Mouse (Mus musculus): ENCODE data around the gene Clcn2. TPM values are rescaled to one million over a fixed set of nuclear protein-coding genes. Genes with fewer than 3 reads are reported as not detected.
"Not testable (repeated sequence)": the region's sequence is repeated elsewhere in the genome, so short reads cannot be mapped to it uniquely, and the experiment has no call there.

The Clcn2 gene
- total and polyA plus RNA-seq, 2 experiments from 2014 or later = 1.4 to 16.9 TPM

DNA sequence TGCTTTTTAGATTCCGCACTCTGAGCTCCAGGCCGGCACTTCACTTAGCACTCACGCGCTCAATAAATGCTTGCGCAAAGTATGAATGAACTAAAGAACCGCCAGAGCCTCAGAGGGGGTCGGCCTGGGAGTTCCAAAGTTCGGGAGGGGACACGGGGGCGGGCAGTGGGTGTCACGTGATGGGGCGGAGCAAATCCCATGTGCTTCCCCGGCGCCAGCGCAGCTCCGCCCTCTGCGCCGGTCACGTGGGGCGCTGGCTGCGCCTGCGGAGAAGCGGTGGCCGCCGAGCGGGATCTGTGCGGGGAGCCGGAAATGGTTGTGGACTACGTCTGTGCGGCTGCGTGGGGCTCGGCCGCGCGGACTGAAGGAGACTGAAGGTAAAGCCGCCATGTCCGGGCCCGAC is 45.0 kb downstream of the Clcn2 start:
- Histone ChIP-seq H3K4me3 (ENCODE audit: low read depth, low read length) (peak overlapping the region; percentile 98), H3K9ac (replicated peaks; ENCODE audit: low read depth, low read length) (peak overlapping the region; percentile 98), H3K27me3 (ENCODE audit: control insufficient read depth, insufficient read depth, low read length) (no peaks in the 10 kb centered on the region), H3K36me3 (replicated peaks; ENCODE audit: control insufficient read depth, insufficient read depth, low read length) (peaks cover 31% of the 10 kb centered on the region), H3K27ac (ENCODE audit: low read depth) (peak overlapping the region; percentile 97), H3K4me1 (ENCODE audit: control insufficient read depth, insufficient read depth) (peaks cover 19% of the 10 kb centered on the region), H3K4me2 (ENCODE audit: low read depth, low read length) (peak overlapping the region; percentile 79), H3K9me3 (replicated peaks; ENCODE audit: control insufficient read depth, low read length) (no peaks in the 10 kb centered on the region)
- peak; percentile 94 for ATAC-seq (ENCODE audit: insufficient read depth, low read depth)
- WGBS = under 1% methylated on average over 32 of the region's 38 CpGs
- peak; percentile 96 for DNase-seq (ENCODE audit: low spot score)
- TF ChIP-seq CTCF (IDR thresholded peaks at IDR 0.05; ENCODE audit: low read depth) (no peak), EP300 (IDR thresholded peaks at IDR 0.05; ENCODE audit: low read depth) (no peak)

GRCm38 (mm10) chr16:20671886-20672285 is 45.7 kb downstream of the Clcn2 start:
- Histone ChIP-seq H3K4me1 (ENCODE audit: control insufficient read depth, insufficient read depth) (peaks cover 16% of the 10 kb centered on the region), H3K4me2 (ENCODE audit: low read depth, low read length) (peak overlapping the region; percentile 79), H3K27ac (ENCODE audit: low read depth) (peak overlapping the region; percentile 97; the same call in 1 of the 2 replicates), H3K9me3 (replicated peaks; ENCODE audit: control insufficient read depth, low read length) (no peaks in the 10 kb centered on the region), H3K9ac (replicated peaks; ENCODE audit: low read depth, low read length) (no peak overlapping the region), H3K36me3 (replicated peaks; ENCODE audit: control insufficient read depth, insufficient read depth, low read length) (peaks cover 25% of the 10 kb centered on the region), H3K27me3 (ENCODE audit: control insufficient read depth, insufficient read depth, low read length) (no peaks in the 10 kb centered on the region), H3K4me3 (ENCODE audit: low read depth, low read length) (peak overlapping the region; percentile 98)
- 26% methylated on average over 6 of the region's 6 CpGs for WGBS
- no peak for ATAC-seq (ENCODE audit: insufficient read depth, low read depth)
- no peak for DNase-seq (ENCODE audit: low spot score)
- no peak for TF ChIP-seq EP300 (IDR thresholded peaks at IDR 0.05; ENCODE audit: low read depth)
- TF ChIP-seq CTCF (IDR thresholded peaks at IDR 0.05; ENCODE audit: low read depth) = no peak

GRCm38 (mm10) chr16:20670291-20670690 is 47.3 kb downstream of the Clcn2 start:
- TF ChIP-seq CTCF (IDR thresholded peaks at IDR 0.05; ENCODE audit: low read depth) (no peak), EP300 (IDR thresholded peaks at IDR 0.05; ENCODE audit: low read depth) (no peak)
- 84% methylated on average over 3 of the region's 3 CpGs for WGBS

GRCm38 (mm10) chr16:20668013-20668412 is 49.5 kb downstream of the Clcn2 start, which contains the start of gene Eif4g1:
Gene Eif4g1, plus strand, starts transcription at chr16:20668313.
- 86% methylated on average over 3 of the region's 6 CpGs for WGBS
- H3K9ac ChIP-seq (replicated peaks; ENCODE audit: low read depth, low read length); ATAC-seq (ENCODE audit: insufficient read depth, low read depth); H3K9me3 ChIP-seq (replicated peaks; ENCODE audit: control insufficient read depth, low read length); H3K27ac ChIP-seq (ENCODE audit: low read depth); H3K27me3 ChIP-seq (ENCODE audit: control insufficient read depth, insufficient read depth, low read length); H3K4me3 ChIP-seq (ENCODE audit: low read depth, low read length); H3K4me1 ChIP-seq (ENCODE audit: control insufficient read depth, insufficient read depth); H3K36me3 ChIP-seq (replicated peaks; ENCODE audit: control insufficient read depth, insufficient read depth, low read length); DNase-seq (ENCODE audit: low spot score); H3K4me2 ChIP-seq (ENCODE audit: low read depth, low read length): not testable (repeated sequence)

More at GRCm38 (mm10) chr16:20670291-20670690, 47.3 kb downstream of the Clcn2 start:
- Histone ChIP-seq H3K27me3 (ENCODE audit: control insufficient read depth, insufficient read depth, low read length) (no peaks in the 10 kb centered on the region), H3K9me3 (replicated peaks; ENCODE audit: control insufficient read depth, low read length) (no peaks in the 10 kb centered on the region), H3K4me1 (ENCODE audit: control insufficient read depth, insufficient read depth) (peaks cover 16% of the 10 kb centered on the region), H3K4me3 (ENCODE audit: low read depth, low read length) (no peak overlapping the region), H3K36me3 (replicated peaks; ENCODE audit: control insufficient read depth, insufficient read depth, low read length) (peaks cover 9% of the 10 kb centered on the region; the same call in 1 of the 2 replicates), H3K9ac (replicated peaks; ENCODE audit: low read depth, low read length) (no peak overlapping the region), H3K27ac (ENCODE audit: low read depth) (no peak overlapping the region), H3K4me2 (ENCODE audit: low read depth, low read length) (no peak overlapping the region)
- ATAC-seq (ENCODE audit: insufficient read depth, low read depth) (no peak), DNase-seq (ENCODE audit: low spot score) (no peak)

DNA sequence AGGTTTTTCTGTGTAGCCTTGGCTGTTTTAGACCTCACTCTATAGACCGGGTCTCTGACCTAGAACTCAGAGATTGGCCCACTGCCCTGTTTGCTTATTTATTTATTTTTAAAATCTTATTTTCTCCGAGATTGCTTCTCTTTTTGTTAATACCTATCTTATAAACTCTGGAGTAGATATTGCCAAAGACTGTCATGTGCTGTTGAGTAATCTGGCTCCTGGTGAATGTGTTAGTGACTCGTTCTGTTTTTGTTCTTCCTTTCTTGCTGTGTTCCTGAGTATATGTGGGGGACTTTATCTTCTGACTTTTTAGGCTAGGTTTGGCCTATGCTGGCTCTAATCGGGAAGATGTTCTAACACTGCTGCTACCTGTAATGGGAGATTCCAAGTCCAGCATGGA is 59.9 kb downstream of the Clcn2 start:
- Histone ChIP-seq H3K4me3 (ENCODE audit: low read depth, low read length) (no peak overlapping the region), H3K9me3 (replicated peaks; ENCODE audit: control insufficient read depth, low read length) (no peaks in the 10 kb centered on the region), H3K36me3 (replicated peaks; ENCODE audit: control insufficient read depth, insufficient read depth, low read length) (peaks cover 84% of the 10 kb centered on the region), H3K9ac (replicated peaks; ENCODE audit: low read depth, low read length) (no peak overlapping the region), H3K4me1 (ENCODE audit: control insufficient read depth, insufficient read depth) (peaks cover 5% of the 10 kb centered on the region; the same call in 1 of the 2 replicates), H3K27ac (ENCODE audit: low read depth) (no peak overlapping the region), H3K27me3 (ENCODE audit: control insufficient read depth, insufficient read depth, low read length) (no peaks in the 10 kb centered on the region), H3K4me2 (ENCODE audit: low read depth, low read length) (no peak overlapping the region)
- TF ChIP-seq CTCF (IDR thresholded peaks at IDR 0.05; ENCODE audit: low read depth) (no peak), EP300 (IDR thresholded peaks at IDR 0.05; ENCODE audit: low read depth) (no peak)
- DNase-seq (ENCODE audit: low spot score) = no peak
- 84% methylated on average over 4 of the region's 4 CpGs for WGBS
- ATAC-seq (ENCODE audit: insufficient read depth, low read depth) = no peak

DNA sequence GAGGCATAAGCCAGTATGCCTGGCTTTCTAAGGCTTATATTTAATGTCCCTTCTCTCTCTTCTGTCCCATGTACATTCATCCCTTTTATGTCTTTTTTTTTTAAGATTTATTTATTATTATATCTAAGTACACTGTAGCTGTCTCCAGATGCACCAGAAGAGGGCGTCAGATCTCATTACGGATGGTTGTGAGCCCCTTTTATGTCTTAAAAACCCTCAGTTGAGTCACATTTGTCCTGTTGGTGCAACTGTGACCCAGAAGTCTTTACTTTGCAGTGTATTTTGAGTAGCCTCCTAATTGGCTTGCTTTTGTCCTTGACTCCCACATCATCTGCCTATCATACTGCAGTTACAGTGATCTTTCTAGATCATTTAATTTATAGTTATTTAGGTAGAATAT is 64.2 kb downstream of the Clcn2 start:
- Histone ChIP-seq H3K4me3 (ENCODE audit: low read depth, low read length) (no peak overlapping the region), H3K9me3 (replicated peaks; ENCODE audit: control insufficient read depth, low read length) (no peaks in the 10 kb centered on the region), H3K9ac (replicated peaks; ENCODE audit: low read depth, low read length) (no peak overlapping the region), H3K4me1 (ENCODE audit: control insufficient read depth, insufficient read depth) (peaks cover 15% of the 10 kb centered on the region), H3K27ac (ENCODE audit: low read depth) (no peak overlapping the region), H3K27me3 (ENCODE audit: control insufficient read depth, insufficient read depth, low read length) (no peaks in the 10 kb centered on the region), H3K36me3 (replicated peaks; ENCODE audit: control insufficient read depth, insufficient read depth, low read length) (peaks cover 40% of the 10 kb centered on the region), H3K4me2 (ENCODE audit: low read depth, low read length) (no peak overlapping the region)
- TF ChIP-seq CTCF (IDR thresholded peaks at IDR 0.05; ENCODE audit: low read depth) (no peak), EP300 (IDR thresholded peaks at IDR 0.05; ENCODE audit: low read depth) (no peak)
- ATAC-seq (ENCODE audit: insufficient read depth, low read depth) (no peak), DNase-seq (ENCODE audit: low spot score) (no peak)
- 50% methylated on average over 2 of the region's 2 CpGs for WGBS

Other genes starting within 250 kb of the Clcn2 start
- gene Eif2b5, start 218.9 kb downstream of the Clcn2 start, total RNA-seq (2014; rRNA removed; ENCODE audit: low replicate concordance) = 67.6 and 86.3 TPM in 2 replicates
- 60.0 and 60.2 TPM in 2 replicates for gene Eif2b5, start 218.9 kb downstream of the Clcn2 start, polyA plus RNA-seq (2015; fragmentation: Nextera tagmentation; extraction: Ambion mirVana)
- 30.1 and 36.9 TPM in 2 replicates for gene Dvl3, start 200.8 kb downstream of the Clcn2 start, total RNA-seq (2014; rRNA removed; ENCODE audit: low replicate concordance)
- gene Dvl3, start 200.8 kb downstream of the Clcn2 start, polyA plus RNA-seq (2015; fragmentation: Nextera tagmentation; extraction: Ambion mirVana) = 10.0 and 11.4 TPM in 2 replicates
- 327 and 429 TPM in 2 replicates for gene Ap2m1, start 182.3 kb downstream of the Clcn2 start, total RNA-seq (2014; rRNA removed; ENCODE audit: low replicate concordance)
- gene Ap2m1, start 182.3 kb downstream of the Clcn2 start, polyA plus RNA-seq (2015; fragmentation: Nextera tagmentation; extraction: Ambion mirVana) = 363 and 375 TPM in 2 replicates
- gene Abcf3, start 169.2 kb downstream of the Clcn2 start, total RNA-seq (2014; rRNA removed; ENCODE audit: low replicate concordance) = 47.1 and 76.5 TPM in 2 replicates
- gene Abcf3, start 169.2 kb downstream of the Clcn2 start, polyA plus RNA-seq (2015; fragmentation: Nextera tagmentation; extraction: Ambion mirVana) = 42.2 and 44.3 TPM in 2 replicates
- 0.46 TPM in 1 of 2 replicates, not detected in the other for gene Vwa5b2, start 128.3 kb downstream of the Clcn2 start, total RNA-seq (2014; rRNA removed; ENCODE audit: low replicate concordance)
- 0.04 TPM in 1 of 2 replicates, not detected in the other for gene Vwa5b2, start 128.3 kb downstream of the Clcn2 start, polyA plus RNA-seq (2015; fragmentation: Nextera tagmentation; extraction: Ambion mirVana)
- gene Eef1akmt4, start 106.2 kb downstream of the Clcn2 start, total RNA-seq (2014; rRNA removed; ENCODE audit: low replicate concordance) = 9.5 and 18.9 TPM in 2 replicates
- 11.2 and 12.6 TPM in 2 replicates for gene Eef1akmt4, start 106.2 kb downstream of the Clcn2 start, polyA plus RNA-seq (2015; fragmentation: Nextera tagmentation; extraction: Ambion mirVana)
- not detected in 2 replicates for gene Gm49333, start 106.1 kb downstream of the Clcn2 start, total RNA-seq (2014; rRNA removed; ENCODE audit: low replicate concordance)
- not detected in 2 replicates for gene Gm49333, start 106.1 kb downstream of the Clcn2 start, polyA plus RNA-seq (2015; fragmentation: Nextera tagmentation; extraction: Ambion mirVana)
- 15.3 and 21.6 TPM in 2 replicates for gene Alg3, start 106.0 kb downstream of the Clcn2 start, total RNA-seq (2014; rRNA removed; ENCODE audit: low replicate concordance)
- 20.2 and 20.7 TPM in 2 replicates for gene Alg3, start 106.0 kb downstream of the Clcn2 start, polyA plus RNA-seq (2015; fragmentation: Nextera tagmentation; extraction: Ambion mirVana)
- gene Camk2n2, start 96.5 kb downstream of the Clcn2 start, total RNA-seq (2014; rRNA removed; ENCODE audit: low replicate concordance) = 0.31 and 1.5 TPM in 2 replicates
- 0.34 and 0.49 TPM in 2 replicates for gene Camk2n2, start 96.5 kb downstream of the Clcn2 start, polyA plus RNA-seq (2015; fragmentation: Nextera tagmentation; extraction: Ambion mirVana)
- 0.43 and 1.5 TPM in 2 replicates for gene Ece2, start 87.9 kb downstream of the Clcn2 start, total RNA-seq (2014; rRNA removed; ENCODE audit: low replicate concordance)
- gene Ece2, start 87.9 kb downstream of the Clcn2 start, polyA plus RNA-seq (2015; fragmentation: Nextera tagmentation; extraction: Ambion mirVana) = 0.21 and 0.26 TPM in 2 replicates
- 156 and 158 TPM in 2 replicates for gene Psmd2, start 66.1 kb downstream of the Clcn2 start, total RNA-seq (2014; rRNA removed; ENCODE audit: low replicate concordance)
- 198 and 206 TPM in 2 replicates for gene Psmd2, start 66.1 kb downstream of the Clcn2 start, polyA plus RNA-seq (2015; fragmentation: Nextera tagmentation; extraction: Ambion mirVana)
- gene Eif4g1, start 49.4 kb downstream of the Clcn2 start, total RNA-seq (2014; rRNA removed; ENCODE audit: low replicate concordance) = 296 and 335 TPM in 2 replicates
- 69.5 and 74.6 TPM in 2 replicates for gene Eif4g1, start 49.4 kb downstream of the Clcn2 start, polyA plus RNA-seq (2015; fragmentation: Nextera tagmentation; extraction: Ambion mirVana)
- gene Fam131a, start 24.5 kb downstream of the Clcn2 start, total RNA-seq (2014; rRNA removed; ENCODE audit: low replicate concordance) = 24.8 and 25.5 TPM in 2 replicates
- 8.7 and 8.8 TPM in 2 replicates for gene Fam131a, start 24.5 kb downstream of the Clcn2 start, polyA plus RNA-seq (2015; fragmentation: Nextera tagmentation; extraction: Ambion mirVana)
- 8.6 and 27.9 TPM in 2 replicates for gene Polr2h, start 81 bp downstream of the Clcn2 start, total RNA-seq (2014; rRNA removed; ENCODE audit: low replicate concordance)
- 33.7 and 35.7 TPM in 2 replicates for gene Polr2h, start 81 bp downstream of the Clcn2 start, polyA plus RNA-seq (2015; fragmentation: Nextera tagmentation; extraction: Ambion mirVana)
- 9.7 and 13.9 TPM in 2 replicates for gene Chrd, start 15.4 kb upstream of the Clcn2 start, total RNA-seq (2014; rRNA removed; ENCODE audit: low replicate concordance)
- 0.43 and 0.49 TPM in 2 replicates for gene Chrd, start 15.4 kb upstream of the Clcn2 start, polyA plus RNA-seq (2015; fragmentation: Nextera tagmentation; extraction: Ambion mirVana)
- 0.46 TPM in 1 of 2 replicates, not detected in the other for gene Thpo, start 16.8 kb upstream of the Clcn2 start, total RNA-seq (2014; rRNA removed; ENCODE audit: low replicate concordance)
- gene Thpo, start 16.8 kb upstream of the Clcn2 start, polyA plus RNA-seq (2015; fragmentation: Nextera tagmentation; extraction: Ambion mirVana) = 0.12 and 0.14 TPM in 2 replicates